Comparison of ENCODE assay signal across 11 mouse cellular contexts in genomic region chr12:91668529-91669245, GRCm38 (mm10).
DNase-seq lines count a peak whose midpoint lies in the region; ATAC-seq and TF ChIP-seq lines count a peak whose summit lies in the region.
"Had no signal": no experiment of that assay in that cellular context is flagged by ENCODE, and none has a peak within 500 bp of the region (broad histone marks: within the 10 kb centered on the region; RNA-seq: fewer than 3 reads in every experiment).

No protein-coding gene starts in this region.

- peak; percentile 84 for ATAC-seq in monocyte, adult 5-6 weeks (replicated peaks; ENCODE audit: insufficient number of reproducible peaks, low FRiP score, low TSS enrichment, poor library complexity, severe bottlenecking)
- ATAC-seq in forebrain, embryonic 12.5 days (ENCODE audit: low FRiP score): no peak

- TF ChIP-seq CTCF in liver, adult 2 months (IDR thresholded peaks at IDR 0.05; ENCODE audit: low read depth, low read length): no peak

- peak; percentile 4 for DNase-seq in spleen, adult 12 weeks (ENCODE audit: low spot score)
- DNase-seq in spleen, postnatal 4 days (ENCODE audit: low spot score in 2 of 2): no peak
- peak; percentile 94 for DNase-seq in liver, adult 2 months (ENCODE audit: extremely low read depth, low read depth, low spot score)
- peak; percentile 68 for DNase-seq in yolk sac, embryonic 10.5 days (ENCODE audit: low spot score)
- no peak for DNase-seq in forebrain, embryonic 10.5 days (ENCODE audit: extremely low spot score, low spot score)
- DNase-seq in spleen, postnatal 14 days (ENCODE audit: low spot score in 2 of 2): no peak

- no peaks in the 10 kb centered on the region for H3K36me3 ChIP-seq in liver, adult 2 months (ENCODE audit: control insufficient read depth, insufficient read depth, low read length)
- H3K36me3 ChIP-seq in forebrain, embryonic 10.5 days (replicated peaks): no peaks in the 10 kb centered on the region
- no peaks in the 10 kb centered on the region for H3K36me3 ChIP-seq in forebrain, embryonic 12.5 days (replicated peaks)
- H3K36me3 ChIP-seq: forebrain, embryonic 15.5 days; hindbrain, embryonic 15.5 days; limb, embryonic 13.5 days had no signal

- H3K27me3 ChIP-seq in liver, adult 2 months (ENCODE audit: control insufficient read depth, insufficient read depth, low read length): no peaks in the 10 kb centered on the region
- H3K27me3 ChIP-seq in forebrain, embryonic 10.5 days (ENCODE audit: poor library complexity, severe bottlenecking): no peaks in the 10 kb centered on the region
- no peaks in the 10 kb centered on the region for H3K27me3 ChIP-seq in forebrain, embryonic 12.5 days
- H3K27me3 ChIP-seq: forebrain, embryonic 15.5 days; hindbrain, embryonic 15.5 days; limb, embryonic 13.5 days had no signal

- TF ChIP-seq POLR2A in liver, adult 2 months (IDR thresholded peaks at IDR 0.05; ENCODE audit: extremely low read depth, insufficient read depth, low read length): no peak

- no peaks in the 10 kb centered on the region for H3K9me3 ChIP-seq in forebrain, embryonic 10.5 days
- H3K9me3 ChIP-seq in forebrain, embryonic 12.5 days: no peaks in the 10 kb centered on the region
- H3K9me3 ChIP-seq: forebrain, embryonic 15.5 days; hindbrain, embryonic 15.5 days; limb, embryonic 13.5 days had no signal

- H3K79me2 ChIP-seq in liver, adult 2 months (ENCODE audit: control insufficient read depth, insufficient read depth, low read length): no peaks in the 10 kb centered on the region

- H3K4me1 ChIP-seq in liver, adult 2 months (ENCODE audit: control insufficient read depth, insufficient read depth, low read length): peaks cover 10% of the 10 kb centered on the region
- peaks cover 7% of the 10 kb centered on the region; the same call in 1 of the 2 replicates for H3K4me1 ChIP-seq in forebrain, embryonic 10.5 days
- peaks cover 3% of the 10 kb centered on the region; the same call in 1 of the 2 replicates for H3K4me1 ChIP-seq in forebrain, embryonic 12.5 days
- H3K4me1 ChIP-seq: limb, embryonic 13.5 days had no signal

- H3K4me2 ChIP-seq in forebrain, embryonic 12.5 days: no peak overlapping the region
- H3K4me2 ChIP-seq: forebrain, embryonic 15.5 days; hindbrain, embryonic 15.5 days; limb, embryonic 13.5 days had no signal

- H3K4me3 ChIP-seq in liver, adult 2 months (ENCODE audit: insufficient read depth, low read depth, low read length): no peak overlapping the region
- no peak overlapping the region for H3K4me3 ChIP-seq in forebrain, embryonic 10.5 days
- H3K4me3 ChIP-seq in forebrain, embryonic 12.5 days (replicated peaks): no peak overlapping the region
- H3K4me3 ChIP-seq: forebrain, embryonic 15.5 days; hindbrain, embryonic 15.5 days; limb, embryonic 13.5 days had no signal

- 15% methylated on average over 16 of the region's 16 CpGs for WGBS in liver, adult 2 months
- 85% methylated on average over 16 of the region's 16 CpGs for WGBS in forebrain, embryonic 10.5 days
- WGBS in forebrain, embryonic 12.5 days: 80% methylated on average over 16 of the region's 16 CpGs

- peak overlapping the region; percentile 42; the same call in 1 of the 2 replicates for H3K27ac ChIP-seq in liver, adult 2 months (replicated peaks; ENCODE audit: insufficient read depth, low read depth, low read length)
- H3K27ac ChIP-seq in forebrain, embryonic 10.5 days: no peak overlapping the region
- no peak overlapping the region for H3K27ac ChIP-seq in forebrain, embryonic 12.5 days
- H3K27ac ChIP-seq: forebrain, embryonic 15.5 days; hindbrain, embryonic 15.5 days; limb, embryonic 13.5 days had no signal

- H3K9ac ChIP-seq in liver, adult 2 months (ENCODE audit: low read depth, low read length): 0 out of 2 replicates have a peak overlapping the region, but pooled peaks have one; percentile 0
- H3K9ac ChIP-seq in forebrain, embryonic 12.5 days: no peak overlapping the region
- H3K9ac ChIP-seq: forebrain, embryonic 15.5 days; hindbrain, embryonic 15.5 days; limb, embryonic 13.5 days had no signal

Comparison
In these comparisons a context has a peak if more than half of its experiments do, and no peak if none do; other contexts are left out.
1. DNase-seq: peak in spleen, adult 12 weeks (single experiment), liver, adult 2 months (single experiment) and yolk sac, embryonic 10.5 days (single experiment); none in spleen, postnatal 4 days (0 of 2), forebrain, embryonic 10.5 days (single experiment) and spleen, postnatal 14 days (0 of 2).